Mouse (Mus musculus): ENCODE results near the gene Msh6.
A peak's percentile ranks its signal among the peaks of the same experiment; 100 is the strongest.
"Not testable (repeated sequence)": the region's sequence is repeated elsewhere in the genome, so short reads cannot be mapped to it uniquely, and the experiment has no call there.

Gene Msh6

GRCm38 (mm10) chr17:87979696-87980095, 4.8 kb downstream of the Msh6 start:
- DNase-seq (ENCODE audit: extremely low read depth, low read depth) = not testable (repeated sequence)

GRCm38 (mm10) chr17:87982112-87982511, 7.2 kb downstream of the Msh6 start:
- no peak for DNase-seq (ENCODE audit: extremely low read depth, low read depth)

- no peak for DNase-seq (ENCODE audit: extremely low read depth, low read depth)
Observed at GRCm38 (mm10) chr17:87983313-87983712, 8.5 kb downstream of the Msh6 start.

GRCm38 (mm10) chr17:87984440-87985214, 9.8 kb downstream of the Msh6 start:
- peak; percentile 64 for DNase-seq (ENCODE audit: extremely low read depth, low read depth)

- no peak for DNase-seq (ENCODE audit: extremely low read depth, low read depth)
Observed at GRCm38 (mm10) chr17:87985916-87986315, 11.1 kb downstream of the Msh6 start.

- no peak for DNase-seq (ENCODE audit: extremely low read depth, low read depth)
Observed at GRCm38 (mm10) chr17:87987507-87987906, 12.6 kb downstream of the Msh6 start.

GRCm38 (mm10) chr17:87992154-87992553, 17.3 kb downstream of the Msh6 start:
- DNase-seq (ENCODE audit: extremely low read depth, low read depth) = no peak

- DNase-seq (ENCODE audit: extremely low read depth, low read depth) = no peak
Observed at GRCm38 (mm10) chr17:87993338-87993737, 18.5 kb downstream of the Msh6 start.

- no peak for DNase-seq (ENCODE audit: extremely low read depth, low read depth)
Observed at GRCm38 (mm10) chr17:87997808-87998207, 22.9 kb downstream of the Msh6 start.

GRCm38 (mm10) chr17:88004892-88005291, 30.0 kb downstream of the Msh6 start:
- no peak for DNase-seq (ENCODE audit: extremely low read depth, low read depth)

- DNase-seq (ENCODE audit: extremely low read depth, low read depth) = no peak
Observed at GRCm38 (mm10) chr17:88006956-88007355, 32.1 kb downstream of the Msh6 start.

GRCm38 (mm10) chr17:88014456-88014855, 39.6 kb downstream of the Msh6 start:
- no peak for DNase-seq (ENCODE audit: extremely low read depth, low read depth)

- DNase-seq (ENCODE audit: extremely low read depth, low read depth) = not testable (repeated sequence)
Observed at GRCm38 (mm10) chr17:88016027-88016426, 41.2 kb downstream of the Msh6 start.

- no peak for DNase-seq (ENCODE audit: extremely low read depth, low read depth)
Observed at GRCm38 (mm10) chr17:88023924-88024323, 49.1 kb downstream of the Msh6 start.

GRCm38 (mm10) chr17:88025227-88025626, 50.4 kb downstream of the Msh6 start:
- peak; percentile 46 for DNase-seq (ENCODE audit: extremely low read depth, low read depth)

GRCm38 (mm10) chr17:88029194-88029970, 54.5 kb downstream of the Msh6 start:
- no peak for DNase-seq (ENCODE audit: extremely low read depth, low read depth)

GRCm38 (mm10) chr17:88031755-88032154, 56.9 kb downstream of the Msh6 start:
- DNase-seq (ENCODE audit: extremely low read depth, low read depth) = peak; percentile 70

- no peak for DNase-seq (ENCODE audit: extremely low read depth, low read depth)
Observed at GRCm38 (mm10) chr17:88034418-88034817, 59.6 kb downstream of the Msh6 start.
